Mouse (Mus musculus) neural tube, embryonic 11.5 days (tissue): Measurements from ENCODE around the gene Ripk3. TPM values are rescaled to one million over a fixed set of nuclear protein-coding genes. Genes with fewer than 3 reads are reported as not detected.

ENCODE experiments used
- ATAC-seq: fragments of 200-750 bp; cut with Nextera tagmentation; 2 replicates; pipeline ENCODE4 v1.8.0; 2017; ENCODE audit warnings: moderate number of reproducible peaks, mild to moderate bottlenecking, moderate TSS enrichment, moderate library complexity; ENCODE audit not compliant: insufficient read depth, low FRiP score, low TSS enrichment
- DNase-seq: peaks from one replicate; pipeline ENCODE4 v3.0.0-alpha.2; 2015; ENCODE audit warnings: low spot score
- H3K27ac ChIP-seq: fragments of 300-500 bp; sonication (generic); 2 replicates; pipeline ENCODE4 v1.5.1; 2014; ENCODE audit warnings: low read depth, mild to moderate bottlenecking, low read length
- H3K27me3 ChIP-seq: fragments of 300-500 bp; sonication (generic); 2 replicates; pipeline ENCODE4 v1.6.1; 2014; ENCODE audit warnings: mild to moderate bottlenecking, low read length, mixed read lengths; ENCODE audit not compliant: control insufficient read depth, insufficient read depth
- H3K36me3 ChIP-seq: fragments of 300-500 bp; sonication (generic); 2 replicates; pipeline ENCODE4 v1.6.1; 2014; ENCODE audit warnings: mild to moderate bottlenecking, low read length, moderate library complexity, mixed read lengths; ENCODE audit not compliant: control insufficient read depth, insufficient read depth
- H3K4me1 ChIP-seq: fragments of 300-500 bp; sonication (generic); 2 replicates; pipeline ENCODE4 v1.6.1; 2014; ENCODE audit warnings: low read length, mixed read lengths; ENCODE audit not compliant: control insufficient read depth, insufficient read depth
- H3K4me2 ChIP-seq: fragments of 300-500 bp; sonication (generic); 2 replicates; pipeline ENCODE4 v1.6.1; 2014; ENCODE audit warnings: low read depth, mild to moderate bottlenecking, moderate library complexity
- H3K4me3 ChIP-seq: fragments of 300-500 bp; sonication (generic); 2 replicates; pipeline ENCODE4 v1.5.1; 2014; ENCODE audit warnings: low read depth, low read length
- H3K9ac ChIP-seq: fragments of 300-500 bp; sonication (generic); 2 replicates; pipeline ENCODE4 v1.6.1; 2014; ENCODE audit warnings: mild to moderate bottlenecking, low read length
- H3K9me3 ChIP-seq: fragments of 300-500 bp; sonication (generic); 2 replicates; pipeline ENCODE4 v1.6.1; 2016; ENCODE audit warnings: low read length; ENCODE audit not compliant: control insufficient read depth
- WGBS: fragments of 180-500 bp; shearing (Covaris S2); extraction: QIAGEN DNeasy Blood & Tissue Kit; methylation state at CpG from one replicate; pipeline ENCODE4 v1.1.7; 2014; 5-methylcytosine and 5-hydroxymethylcytosine counted together
- polyA plus RNA-seq: library from polyadenylated mRNA; unstranded; fragments of >200 nt; fragmentation: Nextera tagmentation; extraction: Ambion mirVana; gene quantifications from 2 replicates; pipeline ENCODE4 v1.2.1, GENCODE M21; 2014

The Ripk3 gene
- polyA plus RNA-seq, 1 experiment from 2014 or later, result 14.2 TPM

GRCm38 (mm10) chr14:55826142-55826541, 37.5 kb upstream of the Ripk3 start:
- no peak for DNase-seq
- Histone ChIP-seq H3K9ac (peak overlapping the region; percentile 27), H3K27me3 (peaks cover 4% of the 10 kb centered on the region), H3K36me3 (no peaks in the 10 kb centered on the region; the same call in 1 of the 2 replicates), H3K27ac (0 out of 2 replicates have a peak overlapping the region, but pooled peaks have one; percentile 11), H3K4me1 (peaks cover 7% of the 10 kb centered on the region), H3K4me3 (peak overlapping the region; percentile 54), H3K4me2 (peak overlapping the region; percentile 81), H3K9me3 (no peaks in the 10 kb centered on the region)
- WGBS, result 1% methylated on average over 15 of the region's 15 CpGs
- ATAC-seq, result no peak

DNA sequence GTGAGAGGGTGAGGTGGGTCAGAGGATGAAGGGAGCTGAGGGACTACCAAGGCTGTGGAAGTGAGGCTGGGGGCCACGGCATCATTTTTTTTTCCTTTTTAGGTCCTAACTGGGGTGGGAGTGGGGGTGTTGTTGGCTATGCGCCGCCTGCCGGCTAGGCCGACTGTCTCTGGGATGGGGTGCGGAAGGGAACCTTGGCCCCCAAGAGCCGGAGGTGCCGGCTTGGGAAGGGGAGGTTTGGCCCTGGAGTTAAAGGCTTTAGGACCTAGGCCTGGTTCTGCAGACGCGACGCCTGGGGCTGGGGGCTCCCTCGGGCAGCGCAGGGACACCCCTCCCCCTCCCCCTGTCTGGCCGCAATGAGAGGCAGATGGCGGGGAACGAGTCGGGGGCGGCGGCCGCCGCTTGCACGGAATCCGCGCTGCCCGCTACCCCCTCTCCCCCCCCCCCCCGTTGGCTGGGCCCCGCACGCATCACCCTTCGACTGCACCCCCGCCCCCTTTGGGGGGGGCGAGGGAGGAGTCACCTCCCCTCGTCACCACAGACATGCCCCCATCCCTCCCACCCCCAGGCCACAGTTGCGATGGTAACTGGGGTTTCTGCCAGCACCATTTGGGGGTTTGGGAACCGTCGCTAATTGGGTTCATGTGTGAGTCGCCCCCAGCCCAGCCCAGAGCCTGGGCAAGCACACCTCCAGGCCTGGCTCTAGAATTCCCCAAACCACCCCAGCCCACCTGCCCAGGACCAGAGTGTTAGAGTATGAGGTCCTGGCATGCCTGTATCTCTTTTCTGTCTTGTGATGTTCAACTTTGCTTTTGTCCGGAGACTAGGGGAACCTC, 36.8 kb upstream of the Ripk3 start:
- Histone ChIP-seq H3K4me1 (peaks cover 7% of the 10 kb centered on the region), H3K36me3 (no peaks in the 10 kb centered on the region; the same call in 1 of the 2 replicates), H3K27me3 (peaks cover 4% of the 10 kb centered on the region), H3K27ac (peak overlapping the region; percentile 83), H3K4me3 (peak overlapping the region; percentile 54), H3K4me2 (peak overlapping the region; percentile 81), H3K9ac (peak overlapping the region; percentile 67), H3K9me3 (no peaks in the 10 kb centered on the region)
- ATAC-seq (no peak), DNase-seq (peak; percentile 70)
- 1% methylated on average over 22 of the region's 37 CpGs for WGBS

GRCm38 (mm10) chr14:55824481-55825215, 36.0 kb upstream of the Ripk3 start:
- whole genome bisulfite sequencing, result under 1% methylated on average over 29 of the region's 32 CpGs
- peak; percentile 65 for DNase-seq
- no peak for ATAC-seq

GRCm38 (mm10) chr14:55824001-55824480, 35.4 kb upstream of the Ripk3 start:
- DNase-seq, result peak; percentile 70
- H3K27me3 ChIP-seq, result peaks cover 4% of the 10 kb centered on the region
- no peaks in the 10 kb centered on the region for H3K9me3 ChIP-seq
- H3K36me3 ChIP-seq, result no peaks in the 10 kb centered on the region
- 0 out of 2 replicates have a peak, but pooled peaks have one; percentile 12 for ATAC-seq
- peak overlapping the region; percentile 81 for H3K4me2 ChIP-seq
- H3K4me1 ChIP-seq, result peaks cover 7% of the 10 kb centered on the region
- peak overlapping the region; percentile 75 for H3K9ac ChIP-seq
- H3K27ac ChIP-seq, result peak overlapping the region; percentile 81
- under 1% methylated on average over 10 of the region's 10 CpGs for WGBS
- H3K4me3 ChIP-seq, result peak overlapping the region; percentile 54

More at GRCm38 (mm10) chr14:55824481-55825215, 36.0 kb upstream of the Ripk3 start:
- Histone ChIP-seq H3K27me3 (peaks cover 4% of the 10 kb centered on the region), H3K4me2 (peak overlapping the region; percentile 81), H3K9ac (peak overlapping the region; percentile 67), H3K4me3 (peak overlapping the region; percentile 54), H3K4me1 (peaks cover 7% of the 10 kb centered on the region), H3K9me3 (no peaks in the 10 kb centered on the region), H3K36me3 (no peaks in the 10 kb centered on the region), H3K27ac (peak overlapping the region; percentile 83)

DNA sequence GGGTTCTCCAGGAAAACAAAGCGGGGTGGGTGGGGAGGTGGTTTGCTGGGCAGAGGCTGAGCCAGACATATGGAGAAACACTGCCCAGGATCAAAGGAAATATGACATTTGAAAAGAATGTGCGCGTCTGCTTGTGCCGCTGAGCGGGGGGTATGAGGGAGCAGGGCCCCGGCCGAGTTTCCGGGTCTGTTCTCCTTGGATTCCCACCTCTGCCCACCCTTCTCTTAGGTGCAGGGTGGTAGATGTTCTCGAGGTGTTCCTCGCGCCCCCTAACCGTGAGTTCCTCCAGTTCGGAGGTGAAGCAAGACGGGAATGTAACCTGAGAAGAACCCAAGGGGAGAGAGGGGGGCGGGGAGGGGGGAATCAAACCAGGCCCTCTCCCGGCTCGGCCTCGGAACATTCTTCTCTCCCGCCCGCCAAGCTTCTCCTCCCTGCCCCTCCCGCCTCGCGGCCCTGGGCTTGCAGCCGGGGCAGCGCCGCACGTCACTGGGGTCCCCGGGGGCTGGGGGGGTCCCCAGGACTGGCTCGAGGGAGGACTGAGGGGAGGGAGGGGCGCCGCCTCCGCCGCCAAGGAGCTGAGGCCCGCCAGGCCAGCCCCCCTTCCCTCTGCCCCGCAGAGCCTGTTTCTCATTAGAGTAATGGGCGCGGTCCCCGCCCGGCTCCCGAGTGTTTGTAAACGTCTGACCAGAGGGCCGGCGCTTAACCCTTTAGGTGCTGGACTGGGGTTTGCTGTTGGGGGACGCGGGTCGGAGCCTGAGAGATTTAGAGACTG, 34.5 kb upstream of the Ripk3 start, which contains the start of gene Nfatc4:
Gene Nfatc4, plus strand, starts transcription at position 154 of the 772 bp plus-strand sequence.
- Histone ChIP-seq H3K27ac (peak within 1 kb of the TSS; percentile 81), H3K9me3 (no peaks in the 10 kb centered on the region), H3K36me3 (no peaks in the 10 kb centered on the region), H3K4me1 (peaks cover 7% of the 10 kb centered on the region), H3K9ac (peak within 1 kb of the TSS; percentile 75), H3K4me3 (peak within 1 kb of the TSS; percentile 54), H3K27me3 (peaks cover 4% of the 10 kb centered on the region), H3K4me2 (peak within 1 kb of the TSS; percentile 81)
- DNase-seq (peak; percentile 93), ATAC-seq (peak; percentile 75)
- WGBS, result under 1% methylated on average over 36 of the region's 46 CpGs

DNA sequence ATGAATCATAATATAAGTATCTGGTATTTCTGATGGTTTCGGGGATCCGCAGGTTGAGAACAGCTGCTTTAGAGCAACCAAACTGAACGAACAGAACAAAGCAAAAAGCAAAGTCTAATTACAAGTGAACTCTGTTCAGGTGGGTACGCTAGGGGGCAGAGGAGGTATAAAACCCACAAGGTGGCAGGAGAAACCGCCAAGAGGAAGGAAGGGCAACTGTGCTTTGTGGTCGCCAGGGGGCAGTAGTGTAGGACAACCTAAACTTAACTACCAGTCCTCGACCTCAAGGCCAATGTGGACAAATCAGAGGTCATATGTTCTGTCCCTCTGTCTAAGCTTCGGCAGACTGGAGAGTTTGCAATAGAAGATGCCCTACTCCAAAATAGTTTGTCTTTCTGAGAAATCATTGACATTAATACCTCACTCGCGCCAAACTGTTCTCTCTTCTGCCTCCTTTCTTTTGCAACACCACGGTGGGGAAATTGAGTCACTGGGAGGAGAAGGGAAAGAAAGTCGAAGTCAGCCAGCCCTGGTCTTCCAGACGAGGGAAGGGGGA, 33.8 kb upstream of the Ripk3 start:
- H3K27me3 ChIP-seq, result peaks cover 4% of the 10 kb centered on the region
- H3K4me2 ChIP-seq, result peak overlapping the region; percentile 81
- no peaks in the 10 kb centered on the region for H3K36me3 ChIP-seq
- 10% methylated on average over 12 of the region's 13 CpGs for WGBS
- H3K4me1 ChIP-seq, result peaks cover 7% of the 10 kb centered on the region
- DNase-seq (peak; percentile 80), ATAC-seq (0 out of 2 replicates have a peak, but pooled peaks have one; percentile 40)
- peak overlapping the region; percentile 54 for H3K4me3 ChIP-seq
- H3K9me3 ChIP-seq, result no peaks in the 10 kb centered on the region
- peak overlapping the region; percentile 81 for H3K27ac ChIP-seq
- H3K9ac ChIP-seq, result peak overlapping the region; percentile 75; the same call in 1 of the 2 replicates

- peaks cover 7% of the 10 kb centered on the region for H3K4me1 ChIP-seq
- no peak for ATAC-seq
- H3K27me3 ChIP-seq, result no peaks in the 10 kb centered on the region; the same call in 1 of the 2 replicates
- H3K27ac ChIP-seq, result no peak overlapping the region
- no peak for DNase-seq
- 85% methylated on average over 9 of the region's 9 CpGs for WGBS
- no peaks in the 10 kb centered on the region for H3K36me3 ChIP-seq
- H3K9ac ChIP-seq, result no peak overlapping the region
- no peak overlapping the region for H3K4me2 ChIP-seq
- no peak overlapping the region for H3K4me3 ChIP-seq
- H3K9me3 ChIP-seq, result no peaks in the 10 kb centered on the region
Measured at GRCm38 (mm10) chr14:55820576-55820975, 31.9 kb upstream of the Ripk3 start.
